ENCODE assay signal across 8 mouse cellular contexts in genomic region chr13:45571795-45572262, GRCm38 (mm10).
DNase-seq lines count a peak whose midpoint lies in the region; ATAC-seq and TF ChIP-seq lines count a peak whose summit lies in the region.

No protein-coding gene starts in this region.

- peak; percentile 98 for TF ChIP-seq CTCF in left cerebral cortex, adult 2 months (IDR thresholded peaks at IDR 0.05)

- ATAC-seq in megakaryocyte progenitor cell, adult 5-6 weeks (replicated peaks; ENCODE audit: poor library complexity): peak; percentile 98

- H3K27ac ChIP-seq in left cerebral cortex, adult 2 months: no peak overlapping the region

- no peak overlapping the region for H3K4me3 ChIP-seq in left cerebral cortex, adult 2 months

- peak; percentile 33 for DNase-seq in WW6 (ENCODE audit: low read depth, low spot score)
- peak; percentile 77 to 92 for DNase-seq in cerebellum, postnatal 4 days (ENCODE audit: low spot score in 2 of 2)
- DNase-seq in gastrocnemius, postnatal 14 days: peak; percentile 68
- DNase-seq in induced T-regulatory cell, adult 2 months (ENCODE audit: low read depth): peak; percentile 79
- DNase-seq in left cerebral cortex, adult 2 months (ENCODE audit: extremely low spot score in 1 of 2, low spot score in 2 of 2): peak; percentile 84 to 88
- DNase-seq in right cerebral cortex, postnatal 10 days (ENCODE audit: low spot score in 2 of 2): peak; percentile 90 to 91
- peak; percentile 67 to 68 for DNase-seq in urinary bladder, postnatal 36 days (ENCODE audit: low spot score in 2 of 2)

- intact Hi-C loops in gastrocnemius, postnatal 14 days (cut with DNase I; ENCODE audit: low total_unique reads): no loop called here
- intact Hi-C loops in left cerebral cortex, adult 2 months (cut with DNase I): loop anchor here (2.0 kb wide), 2 partner anchors 33 to 65 kb away; no protein-coding TSS in a partner anchor

Comparison
In these comparisons a context has a peak if more than half of its experiments do, and no peak if none do; other contexts are left out.
1. DNase-seq: peak in every context shown above with its lines; median percentile 90 in right cerebral cortex, postnatal 10 days; 86 in left cerebral cortex, adult 2 months; 84 in cerebellum, postnatal 4 days; 79 in induced T-regulatory cell, adult 2 months; 68 in gastrocnemius, postnatal 14 days; 68 in urinary bladder, postnatal 36 days; 33 in WW6.